Mouse (Mus musculus) kidney, embryonic 14.5 days (tissue): ENCODE data around the gene Cntnap2. TPM values are rescaled to one million over a fixed set of nuclear protein-coding genes. Genes with fewer than 3 reads are reported as not detected.

Experiments used
- ATAC-seq: fragments of 200-750 bp; cut with Nextera tagmentation; 2 replicates; pipeline ENCODE4 v1.8.0; 2017; ENCODE audit warnings: moderate number of reproducible peaks, mild to moderate bottlenecking, moderate TSS enrichment, moderate library complexity; ENCODE audit not compliant: low FRiP score, low TSS enrichment
- H3K27ac ChIP-seq: fragments of 300-500 bp; sonication (generic); 2 replicates; pipeline ENCODE4 v1.5.1; 2014; ENCODE audit warnings: low read depth, mild to moderate bottlenecking, low read length, moderate library complexity, mixed read lengths
- H3K27me3 ChIP-seq: fragments of 300-500 bp; sonication (generic); 2 replicates; pipeline ENCODE4 v1.6.1; 2014; ENCODE audit warnings: mild to moderate bottlenecking, low read length; ENCODE audit not compliant: control insufficient read depth, insufficient read depth
- H3K36me3 ChIP-seq: fragments of 300-500 bp; sonication (generic); 2 replicates; pipeline ENCODE4 v1.6.1; 2014; ENCODE audit warnings: low read length, mixed read lengths; ENCODE audit not compliant: control insufficient read depth, insufficient read depth
- H3K4me1 ChIP-seq: fragments of 300-500 bp; sonication (generic); 2 replicates; pipeline ENCODE4 v1.6.1; 2014; ENCODE audit warnings: low read length, mixed read lengths; ENCODE audit not compliant: control insufficient read depth, insufficient read depth
- H3K4me2 ChIP-seq: fragments of 300-500 bp; sonication (generic); replicated peaks from 2 replicates; pipeline ENCODE4 v1.6.1; 2014; ENCODE audit warnings: low read depth, mild to moderate bottlenecking, low read length
- H3K4me3 ChIP-seq: fragments of 300-500 bp; sonication (generic); 2 replicates; pipeline ENCODE4 v1.5.1; 2014; ENCODE audit warnings: mild to moderate bottlenecking, low read length
- H3K9ac ChIP-seq: fragments of 300-500 bp; sonication (generic); 2 replicates; pipeline ENCODE4 v1.6.1; 2014; ENCODE audit warnings: low read depth, mild to moderate bottlenecking, low read length, moderate library complexity
- H3K9me3 ChIP-seq: fragments of 300-500 bp; sonication (generic); 2 replicates; pipeline ENCODE4 v1.6.1; 2016; ENCODE audit warnings: low read length; ENCODE audit not compliant: control insufficient read depth
- WGBS: fragments of 180-500 bp; shearing (Covaris S2); extraction: QIAGEN DNeasy Blood & Tissue Kit; methylation state at CpG from one replicate; pipeline ENCODE4 v1.1.7; 2014; 5-methylcytosine and 5-hydroxymethylcytosine counted together
- polyA plus RNA-seq: library from polyadenylated mRNA; unstranded; fragments of >200 nt; fragmentation: Nextera tagmentation; extraction: Ambion mirVana; gene quantifications from 2 replicates; pipeline ENCODE4 v1.2.1, GENCODE M21; 2014

The Cntnap2 gene
- polyA plus RNA-seq, 1 experiment from 2014 or later: 1.9 TPM

- Histone ChIP-seq H3K4me3 (no peak overlapping the region), H3K27me3 (no peaks in the 10 kb centered on the region)
- 60% methylated on average over 1 of the region's 1 CpGs for WGBS
Measured at GRCm38 (mm10) chr6:45389034-45389433, 329.9 kb downstream of the Cntnap2 start.

GRCm38 (mm10) chr6:45413629-45414028 is 354.5 kb downstream of the Cntnap2 start:
- Histone ChIP-seq H3K4me3 (no peak overlapping the region), H3K36me3 (no peaks in the 10 kb centered on the region), H3K4me2 (no peak overlapping the region), H3K27ac (no peak overlapping the region), H3K27me3 (no peaks in the 10 kb centered on the region), H3K9me3 (no peaks in the 10 kb centered on the region), H3K9ac (no peak overlapping the region), H3K4me1 (no peaks in the 10 kb centered on the region)
- 89% methylated on average over 2 of the region's 2 CpGs for WGBS
- no peak for ATAC-seq

More at GRCm38 (mm10) chr6:45389034-45389433, 329.9 kb downstream of the Cntnap2 start:
- Histone ChIP-seq H3K4me2 (no peak overlapping the region), H3K4me1 (no peaks in the 10 kb centered on the region), H3K9me3 (no peaks in the 10 kb centered on the region), H3K9ac (no peak overlapping the region), H3K27ac (no peak overlapping the region), H3K36me3 (no peaks in the 10 kb centered on the region)
- ATAC-seq: no peak

DNA sequence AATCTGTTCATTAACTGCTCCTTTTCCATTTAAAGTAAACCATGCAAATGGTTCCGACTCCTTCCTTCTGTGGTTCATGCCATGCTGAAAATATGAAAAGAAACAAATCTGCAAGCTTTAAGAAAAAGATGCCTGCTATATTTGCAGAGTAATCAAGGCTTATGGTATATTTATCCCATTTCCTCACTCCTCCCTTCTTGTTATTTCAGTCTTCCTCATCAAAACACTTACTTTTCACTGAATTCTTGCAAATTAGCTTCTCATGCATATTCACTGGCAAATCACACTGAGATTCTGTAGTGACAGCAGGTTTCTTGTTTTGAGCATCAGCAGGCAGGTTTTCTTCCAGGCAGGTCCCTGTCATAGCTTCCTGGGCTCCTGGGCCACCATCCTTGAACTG is 396.3 kb downstream of the Cntnap2 start:
- 86% methylated on average over 1 of the region's 1 CpGs for WGBS
- H3K9me3 ChIP-seq: no peaks in the 10 kb centered on the region

DNA sequence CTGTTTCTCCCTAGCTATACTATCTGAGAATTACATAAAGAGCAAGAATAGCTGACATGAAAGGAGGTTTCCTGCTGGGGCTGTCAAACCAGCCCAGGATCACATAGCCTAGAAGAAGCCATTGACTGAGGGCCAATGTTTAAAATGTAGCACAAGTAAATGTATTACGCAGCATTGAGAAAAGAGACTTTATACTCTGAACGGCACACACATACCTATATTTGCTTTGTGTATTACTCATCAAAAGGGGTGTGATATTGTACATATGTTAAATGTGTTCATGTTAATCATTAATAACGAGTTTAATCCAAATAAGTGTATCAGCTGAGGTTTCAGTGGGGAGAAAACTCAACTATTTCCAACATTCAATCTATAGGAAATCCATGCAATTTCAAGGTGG is 459.1 kb downstream of the Cntnap2 start:
- no peak for ATAC-seq
- H3K4me3 ChIP-seq: no peak overlapping the region
- H3K36me3 ChIP-seq: no peaks in the 10 kb centered on the region
- no peaks in the 10 kb centered on the region for H3K9me3 ChIP-seq
- H3K9ac ChIP-seq: no peak overlapping the region
- no peaks in the 10 kb centered on the region for H3K27me3 ChIP-seq
- no peak overlapping the region for H3K4me2 ChIP-seq
- no peak overlapping the region for H3K27ac ChIP-seq
- WGBS: 85% methylated on average over 3 of the region's 3 CpGs
- H3K4me1 ChIP-seq: no peaks in the 10 kb centered on the region

More for the DNA sequence above, 396.3 kb downstream of the Cntnap2 start:
- no peaks in the 10 kb centered on the region for H3K36me3 ChIP-seq
- no peak overlapping the region for H3K4me2 ChIP-seq
- H3K9ac ChIP-seq: no peak overlapping the region
- no peak overlapping the region for H3K4me3 ChIP-seq
- no peaks in the 10 kb centered on the region for H3K27me3 ChIP-seq
- ATAC-seq: no peak
- no peaks in the 10 kb centered on the region for H3K4me1 ChIP-seq
- H3K27ac ChIP-seq: no peak overlapping the region

- 71% methylated on average over 2 of the region's 2 CpGs for WGBS
- Histone ChIP-seq H3K27ac (no peak overlapping the region), H3K4me2 (no peak overlapping the region), H3K9me3 (no peaks in the 10 kb centered on the region), H3K36me3 (no peaks in the 10 kb centered on the region), H3K27me3 (no peaks in the 10 kb centered on the region), H3K9ac (no peak overlapping the region), H3K4me3 (no peak overlapping the region), H3K4me1 (no peaks in the 10 kb centered on the region)
- no peak for ATAC-seq
Measured at GRCm38 (mm10) chr6:45536999-45537398, 477.8 kb downstream of the Cntnap2 start.

- H3K4me3 ChIP-seq: no peak overlapping the region
- no peaks in the 10 kb centered on the region for H3K36me3 ChIP-seq
- no peak overlapping the region for H3K4me2 ChIP-seq
- H3K27ac ChIP-seq: no peak overlapping the region
- H3K27me3 ChIP-seq: no peaks in the 10 kb centered on the region
- 39% methylated on average over 7 of the region's 7 CpGs for WGBS
- H3K4me1 ChIP-seq: no peaks in the 10 kb centered on the region
- no peaks in the 10 kb centered on the region for H3K9me3 ChIP-seq
- ATAC-seq: no peak
- H3K9ac ChIP-seq: no peak overlapping the region
Measured at GRCm38 (mm10) chr6:45544319-45544875, 485.2 kb downstream of the Cntnap2 start.

GRCm38 (mm10) chr6:45559724-45560123 is 500.6 kb downstream of the Cntnap2 start:
- no peak overlapping the region for H3K4me2 ChIP-seq
- H3K9ac ChIP-seq: no peak overlapping the region
- 83% methylated on average over 1 of the region's 1 CpGs for WGBS
- no peaks in the 10 kb centered on the region for H3K9me3 ChIP-seq
- no peaks in the 10 kb centered on the region for H3K27me3 ChIP-seq
- no peak overlapping the region for H3K4me3 ChIP-seq
- no peak overlapping the region for H3K27ac ChIP-seq
- ATAC-seq: no peak
- no peaks in the 10 kb centered on the region for H3K4me1 ChIP-seq
- H3K36me3 ChIP-seq: no peaks in the 10 kb centered on the region

- Histone ChIP-seq H3K4me3 (no peak overlapping the region), H3K36me3 (no peaks in the 10 kb centered on the region), H3K9me3 (no peaks in the 10 kb centered on the region), H3K4me1 (no peaks in the 10 kb centered on the region), H3K9ac (no peak overlapping the region), H3K4me2 (no peak overlapping the region), H3K27ac (no peak overlapping the region), H3K27me3 (no peaks in the 10 kb centered on the region)
- no peak for ATAC-seq
- WGBS: 72% methylated on average over 6 of the region's 6 CpGs
Measured at GRCm38 (mm10) chr6:45584467-45585094, 525.4 kb downstream of the Cntnap2 start.

DNA sequence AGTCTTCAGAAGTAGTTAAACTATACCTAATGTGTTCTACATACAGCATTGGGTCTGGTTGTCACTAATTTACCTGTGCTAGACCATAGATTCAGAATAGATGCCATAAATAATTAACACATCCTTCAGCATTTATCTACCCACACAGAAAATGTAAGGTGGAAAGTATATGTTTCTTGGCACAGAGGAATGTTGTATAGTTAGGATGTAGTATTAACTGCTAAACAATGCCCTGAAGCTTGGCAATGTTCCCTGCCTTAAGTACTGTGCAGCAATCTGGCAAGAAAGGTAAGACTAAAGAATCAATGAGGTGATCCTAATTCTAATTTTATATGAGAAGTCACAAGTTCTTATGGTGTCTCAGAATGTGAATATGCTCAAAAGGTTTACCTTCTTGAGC is 529.9 kb downstream of the Cntnap2 start:
- Histone ChIP-seq H3K27me3 (no peaks in the 10 kb centered on the region), H3K36me3 (no peaks in the 10 kb centered on the region), H3K4me3 (no peak overlapping the region), H3K9ac (no peak overlapping the region), H3K4me2 (no peak overlapping the region), H3K4me1 (no peaks in the 10 kb centered on the region), H3K9me3 (no peaks in the 10 kb centered on the region), H3K27ac (no peak overlapping the region)
- ATAC-seq: no peak
